Mouse (Mus musculus) liver, postnatal 0 days (tissue): ENCODE results near the gene Emc9.

Experiments used
- CTCF ChIP-seq: sonication (generic); IDR thresholded peaks from 2 replicates; pipeline ENCODE4 v1.5.1; 2016; ENCODE audit warnings: antibody characterized with exemption, low read depth
- EP300 ChIP-seq: IDR thresholded peaks from 2 replicates; pipeline ENCODE4 v1.6.1; 2016; ENCODE audit warnings: antibody characterized with exemption, low read depth, mild to moderate bottlenecking

- no peak for TF ChIP-seq EP300
- no peak for TF ChIP-seq CTCF
Measured at GRCm38 (mm10) chr14:55571760-55572159, 13.3 kb downstream of the Emc9 start.
